Mouse (Mus musculus): ENCODE measurements around the gene Ndufa4l2. TPM values are rescaled to one million over a fixed set of nuclear protein-coding genes. Genes with fewer than 3 reads are reported as not detected.

Ndufa4l2 gene
- total RNA-seq, 2 experiments from 2014 or later = not detected

GRCm38 (mm10) chr10:127522088-127522581, 7.4 kb downstream of the Ndufa4l2 start, which contains the start of gene Shmt2:
Gene Shmt2, minus strand, starts transcription at chr10:127522444.
- ATAC-seq (replicated peaks; ENCODE audit: low FRiP score, poor library complexity, severe bottlenecking) = peak; percentile 78

- no peak for ATAC-seq (replicated peaks; ENCODE audit: low FRiP score, poor library complexity, severe bottlenecking)
Observed at GRCm38 (mm10) chr10:127524646-127525255, 10.0 kb downstream of the Ndufa4l2 start.

- no peak for ATAC-seq (replicated peaks; ENCODE audit: low FRiP score, poor library complexity, severe bottlenecking)
Observed at GRCm38 (mm10) chr10:127526048-127526447, 11.3 kb downstream of the Ndufa4l2 start.

- ATAC-seq (replicated peaks; ENCODE audit: low FRiP score, poor library complexity, severe bottlenecking) = no peak
Observed at GRCm38 (mm10) chr10:127526681-127527080, 11.9 kb downstream of the Ndufa4l2 start.

GRCm38 (mm10) chr10:127527481-127527880, 12.7 kb downstream of the Ndufa4l2 start:
- no peak for ATAC-seq (replicated peaks; ENCODE audit: low FRiP score, poor library complexity, severe bottlenecking)

- no peak for ATAC-seq (replicated peaks; ENCODE audit: low FRiP score, poor library complexity, severe bottlenecking)
Observed at GRCm38 (mm10) chr10:127530945-127531344, 16.2 kb downstream of the Ndufa4l2 start.

GRCm38 (mm10) chr10:127531548-127531947, 16.8 kb downstream of the Ndufa4l2 start:
- no peak for ATAC-seq (replicated peaks; ENCODE audit: low FRiP score, poor library complexity, severe bottlenecking)

- ATAC-seq (replicated peaks; ENCODE audit: low FRiP score, poor library complexity, severe bottlenecking) = no peak
Observed at GRCm38 (mm10) chr10:127534036-127534928, 19.5 kb downstream of the Ndufa4l2 start, which contains the start of gene Nxph4. Gene Nxph4, minus strand, starts transcription at chr10:127534559.

GRCm38 (mm10) chr10:127534929-127535384, 20.2 kb downstream of the Ndufa4l2 start:
- ATAC-seq (replicated peaks; ENCODE audit: low FRiP score, poor library complexity, severe bottlenecking) = no peak

- no peak for ATAC-seq (replicated peaks; ENCODE audit: low FRiP score, poor library complexity, severe bottlenecking)
Observed at GRCm38 (mm10) chr10:127536586-127537314, 22.0 kb downstream of the Ndufa4l2 start.

GRCm38 (mm10) chr10:127537854-127538583, 23.3 kb downstream of the Ndufa4l2 start:
- ATAC-seq (replicated peaks; ENCODE audit: low FRiP score, poor library complexity, severe bottlenecking) = peak; percentile 79

GRCm38 (mm10) chr10:127541510-127541909, 26.7 kb downstream of the Ndufa4l2 start:
- no peak for ATAC-seq (replicated peaks; ENCODE audit: low FRiP score, poor library complexity, severe bottlenecking)

- ATAC-seq (replicated peaks; ENCODE audit: low FRiP score, poor library complexity, severe bottlenecking) = no peak
Observed at GRCm38 (mm10) chr10:127542084-127542483, 27.3 kb downstream of the Ndufa4l2 start.

GRCm38 (mm10) chr10:127542720-127543119, 28.0 kb downstream of the Ndufa4l2 start:
- no peak for ATAC-seq (replicated peaks; ENCODE audit: low FRiP score, poor library complexity, severe bottlenecking)

- no peak for ATAC-seq (replicated peaks; ENCODE audit: low FRiP score, poor library complexity, severe bottlenecking)
Observed at GRCm38 (mm10) chr10:127543916-127544315, 29.1 kb downstream of the Ndufa4l2 start.

- no peak for ATAC-seq (replicated peaks; ENCODE audit: low FRiP score, poor library complexity, severe bottlenecking)
Observed at GRCm38 (mm10) chr10:127544375-127544774, 29.6 kb downstream of the Ndufa4l2 start.

GRCm38 (mm10) chr10:127546505-127546904, 31.7 kb downstream of the Ndufa4l2 start:
- ATAC-seq (replicated peaks; ENCODE audit: low FRiP score, poor library complexity, severe bottlenecking) = no peak

GRCm38 (mm10) chr10:127548236-127548635, 33.5 kb downstream of the Ndufa4l2 start:
- no peak for ATAC-seq (replicated peaks; ENCODE audit: low FRiP score, poor library complexity, severe bottlenecking)

- ATAC-seq (replicated peaks; ENCODE audit: low FRiP score, poor library complexity, severe bottlenecking) = no peak
Observed at GRCm38 (mm10) chr10:127549892-127550291, 35.1 kb downstream of the Ndufa4l2 start.
